Mouse (Mus musculus) kidney, adult 2 months (tissue): Measurements from ENCODE around the gene Ypel2.

ENCODE experiments used
- CTCF ChIP-seq: fragments of 200-500 bp; conservative IDR thresholded peaks from 2 replicates; pipeline ENCODE4 v1.5.1; 2011; ENCODE audit warnings: low read depth, mild to moderate bottlenecking, control low read depth, low read length, moderate library complexity, mixed read lengths; ENCODE audit not compliant: insufficient read depth, insufficient read length
- POLR2A ChIP-seq: fragments of 200-500 bp; IDR thresholded peaks from one replicate; pipeline ENCODE4 v1.6.1; 2011; ENCODE audit warnings: low read depth, low read length, control low read depth

- TF ChIP-seq CTCF = no peak
- TF ChIP-seq POLR2A = no peak
Observed at GRCm38 (mm10) chr11:86895156-86895555, 98.4 kb downstream of the Ypel2 start.
